Mouse (Mus musculus) liver, embryonic 11.5 days (tissue): ENCODE measurements around the gene Scnn1g. TPM values are rescaled to one million over a fixed set of nuclear protein-coding genes. Genes with fewer than 3 reads are reported as not detected.
A peak's percentile ranks its signal among the peaks of the same experiment; 100 is the strongest.

ENCODE experiments used
- ATAC-seq: fragments of 200-750 bp; cut with Nextera tagmentation; replicated peaks from 2 replicates; pipeline ENCODE4 v1.8.0; 2017; ENCODE audit warnings: moderate number of reproducible peaks, mild to moderate bottlenecking, moderate TSS enrichment, moderate library complexity; ENCODE audit not compliant: low FRiP score
- DNase-seq: peaks from one replicate; pipeline ENCODE4 v3.0.0-alpha.2; 2017; ENCODE audit warnings: low spot score
- H3K27ac ChIP-seq: fragments of 300-500 bp; sonication (generic); 2 replicates; pipeline ENCODE4 v1.5.1; 2014; ENCODE audit warnings: mild to moderate bottlenecking, low read depth, low read length, control low read depth
- H3K27me3 ChIP-seq: fragments of 300-500 bp; sonication (generic); replicated peaks from 2 replicates; pipeline ENCODE4 v1.6.1; 2014; ENCODE audit warnings: low read length, mixed read lengths; ENCODE audit not compliant: control insufficient read depth, insufficient read depth
- H3K36me3 ChIP-seq: fragments of 300-500 bp; sonication (generic); 2 replicates; pipeline ENCODE4 v1.6.1; 2014; ENCODE audit warnings: mild to moderate bottlenecking, low read length, moderate library complexity, mixed read lengths; ENCODE audit not compliant: control insufficient read depth, insufficient read depth
- H3K4me1 ChIP-seq: fragments of 300-500 bp; sonication (generic); replicated peaks from 2 replicates; pipeline ENCODE4 v1.6.1; 2014; ENCODE audit warnings: low read length, mixed read lengths; ENCODE audit not compliant: control insufficient read depth, insufficient read depth
- H3K4me2 ChIP-seq: fragments of 300-500 bp; sonication (generic); 2 replicates; pipeline ENCODE4 v1.6.1; 2014; ENCODE audit warnings: mild to moderate bottlenecking, control low read depth, moderate library complexity
- H3K4me3 ChIP-seq: fragments of 300-500 bp; sonication (generic); 2 replicates; pipeline ENCODE4 v1.5.1; 2014; ENCODE audit warnings: low read depth, low read length, control low read depth
- H3K9ac ChIP-seq: fragments of 300-500 bp; sonication (generic); 2 replicates; pipeline ENCODE4 v1.6.1; 2014; ENCODE audit warnings: low read depth, low read length, control low read depth
- H3K9me3 ChIP-seq: fragments of 300-500 bp; sonication (generic); 2 replicates; pipeline ENCODE4 v1.6.1; 2016; ENCODE audit warnings: low read length, inconsistent platforms, mixed read lengths; ENCODE audit not compliant: control insufficient read depth
- WGBS: fragments of 180-500 bp; shearing (Covaris S2); extraction: QIAGEN DNeasy Blood & Tissue Kit; methylation state at CpG from one replicate; pipeline ENCODE4 v1.1.7; 2014; 5-methylcytosine and 5-hydroxymethylcytosine counted together
- polyA plus RNA-seq: library from polyadenylated mRNA; unstranded; fragments of >200 nt; fragmentation: Nextera tagmentation; extraction: Ambion mirVana; gene quantifications from 2 replicates; pipeline ENCODE4 v1.2.1, GENCODE M21; 2014

Scnn1g gene
- polyA plus RNA-seq, 1 experiment from 2014 or later, result not detected

- ATAC-seq (no peak), DNase-seq (no peak)
- H3K4me3 ChIP-seq, result no peak overlapping the region
- H3K4me1 ChIP-seq, result peaks cover 32% of the 10 kb centered on the region
- peak overlapping the region; percentile 98 for H3K4me2 ChIP-seq
- H3K9me3 ChIP-seq, result no peaks in the 10 kb centered on the region
- no peaks in the 10 kb centered on the region for H3K27me3 ChIP-seq
- H3K9ac ChIP-seq, result no peak overlapping the region
- WGBS, result 85% methylated on average over 2 of the region's 2 CpGs
- no peak overlapping the region for H3K27ac ChIP-seq
- H3K36me3 ChIP-seq, result no peaks in the 10 kb centered on the region; the same call in 1 of the 2 replicates
Measured at GRCm38 (mm10) chr7:121705051-121705450, 29.2 kb upstream of the Scnn1g start.

GRCm38 (mm10) chr7:121706411-121707072 is 27.7 kb upstream of the Scnn1g start:
- H3K9ac ChIP-seq, result peak overlapping the region; percentile 84
- ATAC-seq (peak; percentile 37), DNase-seq (peak; percentile 60)
- H3K4me2 ChIP-seq, result peak overlapping the region; percentile 98
- peak overlapping the region; percentile 91 for H3K4me3 ChIP-seq
- no peaks in the 10 kb centered on the region for H3K27me3 ChIP-seq
- H3K27ac ChIP-seq, result peak overlapping the region; percentile 61
- no peaks in the 10 kb centered on the region for H3K9me3 ChIP-seq
- WGBS, result 1% methylated on average over 72 of the region's 77 CpGs
- H3K4me1 ChIP-seq, result peaks cover 27% of the 10 kb centered on the region
- no peaks in the 10 kb centered on the region; the same call in 1 of the 2 replicates for H3K36me3 ChIP-seq

- no peaks in the 10 kb centered on the region; the same call in 1 of the 2 replicates for H3K36me3 ChIP-seq
- H3K9ac ChIP-seq, result peak within 1 kb of the TSS; percentile 84
- peak within 1 kb of the TSS; percentile 91 for H3K4me3 ChIP-seq
- no peaks in the 10 kb centered on the region for H3K27me3 ChIP-seq
- H3K9me3 ChIP-seq, result no peaks in the 10 kb centered on the region
- DNase-seq (peak; percentile 85), ATAC-seq (peak; percentile 99)
- peaks cover 22% of the 10 kb centered on the region for H3K4me1 ChIP-seq
- H3K27ac ChIP-seq, result peak within 1 kb of the TSS; percentile 61
- H3K4me2 ChIP-seq, result peak within 1 kb of the TSS; percentile 98
- WGBS, result under 1% methylated on average over 71 of the region's 82 CpGs
Measured at GRCm38 (mm10) chr7:121707073-121707667, 27.1 kb upstream of the Scnn1g start, which contains the start of gene Usp31. Usp31 (minus strand) TSS chr7:121707253.

GRCm38 (mm10) chr7:121711171-121711570 is 23.1 kb upstream of the Scnn1g start:
- Histone ChIP-seq H3K27me3 (no peaks in the 10 kb centered on the region), H3K9me3 (no peaks in the 10 kb centered on the region), H3K36me3 (no peaks in the 10 kb centered on the region), H3K4me3 (no peak overlapping the region), H3K27ac (no peak overlapping the region), H3K9ac (no peak overlapping the region), H3K4me1 (peaks cover under 1% of the 10 kb centered on the region; the same call in 1 of the 2 replicates), H3K4me2 (no peak overlapping the region)
- 45% methylated on average over 2 of the region's 2 CpGs for WGBS
- DNase-seq (no peak), ATAC-seq (no peak)

- no peaks in the 10 kb centered on the region for H3K36me3 ChIP-seq
- no peak for DNase-seq
- H3K27ac ChIP-seq, result no peak overlapping the region
- WGBS, result 69% methylated on average over 7 of the region's 7 CpGs
- H3K4me3 ChIP-seq, result no peak overlapping the region
- no peaks in the 10 kb centered on the region for H3K4me1 ChIP-seq
- ATAC-seq, result no peak
- H3K4me2 ChIP-seq, result no peak overlapping the region
- no peaks in the 10 kb centered on the region for H3K9me3 ChIP-seq
- H3K9ac ChIP-seq, result no peak overlapping the region
- H3K27me3 ChIP-seq, result no peaks in the 10 kb centered on the region
Measured at GRCm38 (mm10) chr7:121717031-121717430, 17.2 kb upstream of the Scnn1g start.

- no peak overlapping the region for H3K4me2 ChIP-seq
- no peaks in the 10 kb centered on the region for H3K9me3 ChIP-seq
- WGBS, result 17% methylated on average over 5 of the region's 5 CpGs
- no peak overlapping the region for H3K27ac ChIP-seq
- no peaks in the 10 kb centered on the region for H3K36me3 ChIP-seq
- peaks cover 14% of the 10 kb centered on the region for H3K27me3 ChIP-seq
- H3K9ac ChIP-seq, result no peak overlapping the region
- DNase-seq (peak; percentile 54), ATAC-seq (no peak)
- H3K4me1 ChIP-seq, result no peaks in the 10 kb centered on the region
- no peak overlapping the region for H3K4me3 ChIP-seq
Measured at GRCm38 (mm10) chr7:121730225-121730624, 4.1 kb upstream of the Scnn1g start.

- ATAC-seq, result no peak
- no peaks in the 10 kb centered on the region for H3K4me1 ChIP-seq
- peaks cover 23% of the 10 kb centered on the region for H3K27me3 ChIP-seq
- no peaks in the 10 kb centered on the region for H3K9me3 ChIP-seq
- H3K36me3 ChIP-seq, result no peaks in the 10 kb centered on the region
- H3K9ac ChIP-seq, result no peak overlapping the region
- H3K4me2 ChIP-seq, result no peak overlapping the region
- WGBS, result 59% methylated on average over 29 of the region's 29 CpGs
- no peak overlapping the region for H3K4me3 ChIP-seq
- H3K27ac ChIP-seq, result no peak overlapping the region
- DNase-seq, result no peak
Measured at GRCm38 (mm10) chr7:121737511-121738415, 3.5 kb downstream of the Scnn1g start.

GRCm38 (mm10) chr7:121750244-121750643 is 16.0 kb downstream of the Scnn1g start:
- DNase-seq, result no peak

More at GRCm38 (mm10) chr7:121750244-121750643, 16.0 kb downstream of the Scnn1g start:
- Histone ChIP-seq H3K4me3 (no peak overlapping the region), H3K4me1 (no peaks in the 10 kb centered on the region), H3K9ac (no peak overlapping the region), H3K4me2 (no peak overlapping the region), H3K27me3 (no peaks in the 10 kb centered on the region), H3K36me3 (no peaks in the 10 kb centered on the region), H3K9me3 (no peaks in the 10 kb centered on the region), H3K27ac (no peak overlapping the region)
- WGBS, result 75% methylated on average over 5 of the region's 5 CpGs
- no peak for ATAC-seq
